Mouse (Mus musculus): ENCODE results near the gene Car12. TPM values are rescaled to one million over a fixed set of nuclear protein-coding genes. Genes with fewer than 3 reads are reported as not detected.
"Not testable (repeated sequence)": the region's sequence is repeated elsewhere in the genome, so short reads cannot be mapped to it uniquely, and the experiment has no call there.

The Car12 gene
- polyA plus RNA-seq, 1 experiment from 2014 or later: 1.6 TPM

- 0 out of 2 replicates have a peak within 1 kb of the TSS, but pooled peaks have one; percentile 86 for H3K27ac ChIP-seq
- H3K4me1 ChIP-seq: peaks cover 17% of the 10 kb centered on the region; the same call in 1 of the 2 replicates
- 81% methylated on average over 5 of the region's 5 CpGs for WGBS
- no peak for ATAC-seq (ENCODE audit: low FRiP score)
- no peak within 1 kb of the TSS for H3K9ac ChIP-seq
- peaks cover 13% of the 10 kb centered on the region; the same call in 1 of the 2 replicates for H3K27me3 ChIP-seq
- H3K4me3 ChIP-seq (replicated peaks): peak within 1 kb of the TSS; percentile 67
- peak within 1 kb of the TSS; percentile 80 for H3K4me2 ChIP-seq
- no peaks in the 10 kb centered on the region for H3K9me3 ChIP-seq
- no peaks in the 10 kb centered on the region for H3K36me3 ChIP-seq (replicated peaks)
Observed at GRCm38 (mm10) chr9:66796739-66797138, 83.3 kb downstream of the Car12 start, which contains the start of gene Gm10647. TSS of gene Gm10647 (plus strand) at chr9:66797039.

GRCm38 (mm10) chr9:66801947-66802346, 88.5 kb downstream of the Car12 start:
- 62% methylated on average over 12 of the region's 12 CpGs for WGBS
- Histone ChIP-seq H3K27me3 (peaks cover 37% of the 10 kb centered on the region), H3K4me1 (no peaks in the 10 kb centered on the region), H3K4me2 (no peak overlapping the region), H3K9me3 (no peaks in the 10 kb centered on the region), H3K4me3 (replicated peaks) (no peak overlapping the region), H3K27ac (no peak overlapping the region), H3K36me3 (replicated peaks) (no peaks in the 10 kb centered on the region), H3K9ac (no peak overlapping the region)
- ATAC-seq (ENCODE audit: low FRiP score): no peak

- WGBS: 1% methylated on average over 30 of the region's 37 CpGs
- H3K36me3 ChIP-seq (replicated peaks); H3K27ac ChIP-seq; H3K4me1 ChIP-seq; ATAC-seq (ENCODE audit: low FRiP score); H3K9me3 ChIP-seq: not testable (repeated sequence)
- Histone ChIP-seq H3K9ac (peak overlapping the region; percentile 33), H3K4me2 (peak overlapping the region; percentile 53), H3K27me3 (peaks cover 32% of the 10 kb centered on the region), H3K4me3 (replicated peaks) (peak overlapping the region; percentile 37)
Observed at GRCm38 (mm10) chr9:66805951-66806350, 92.5 kb downstream of the Car12 start.

- Histone ChIP-seq H3K36me3 (replicated peaks) (no peaks in the 10 kb centered on the region), H3K4me3 (replicated peaks) (no peak overlapping the region), H3K4me2 (no peak overlapping the region), H3K4me1 (0 out of 2 replicates have a peak, but pooled peaks cover 3% of the 10 kb centered on the region), H3K9ac (no peak overlapping the region), H3K9me3 (no peaks in the 10 kb centered on the region), H3K27ac (no peak overlapping the region), H3K27me3 (no peaks in the 10 kb centered on the region)
- no peak for ATAC-seq (ENCODE audit: low FRiP score)
- 11% methylated on average over 2 of the region's 2 CpGs for WGBS
Observed at GRCm38 (mm10) chr9:66813392-66813791, 99.9 kb downstream of the Car12 start.

Other genes starting within 250 kb of the Car12 start
- 2.4 TPM in 2 replicates for gene Fbxl22, start 199.1 kb upstream of the Car12 start, polyA plus RNA-seq (2016; fragmentation: Nextera tagmentation; extraction: Ambion mirVana)
- 121 and 122 TPM in 2 replicates for gene Usp3, start 120.5 kb upstream of the Car12 start, polyA plus RNA-seq (2016; fragmentation: Nextera tagmentation; extraction: Ambion mirVana)
- gene Aph1b, start 81.8 kb downstream of the Car12 start, polyA plus RNA-seq (2016; fragmentation: Nextera tagmentation; extraction: Ambion mirVana): 20.4 and 22.5 TPM in 2 replicates
- 0.19 and 0.43 TPM in 2 replicates for gene Gm10647, start 83.4 kb downstream of the Car12 start, polyA plus RNA-seq (2016; fragmentation: Nextera tagmentation; extraction: Ambion mirVana)
- gene Aph1c, start 121.0 kb downstream of the Car12 start, polyA plus RNA-seq (2016; fragmentation: Nextera tagmentation; extraction: Ambion mirVana): 1.7 and 2.2 TPM in 2 replicates
- gene Rab8b, start 206.0 kb downstream of the Car12 start, polyA plus RNA-seq (2016; fragmentation: Nextera tagmentation; extraction: Ambion mirVana): 50.3 and 50.7 TPM in 2 replicates
- gene Rps27l, start 232.4 kb downstream of the Car12 start, polyA plus RNA-seq (2016; fragmentation: Nextera tagmentation; extraction: Ambion mirVana): 588 and 598 TPM in 2 replicates